Mouse (Mus musculus) neural tube, embryonic 13.5 days (tissue): ENCODE results near the gene Aipl1. TPM values are rescaled to one million over a fixed set of nuclear protein-coding genes. Genes with fewer than 3 reads are reported as not detected.

Experiments used
- ATAC-seq: fragments of 200-750 bp; cut with Nextera tagmentation; 2 replicates; pipeline ENCODE4 v1.8.0; 2017; ENCODE audit warnings: low read depth, mild to moderate bottlenecking, moderate TSS enrichment, moderate library complexity
- H3K27ac ChIP-seq: fragments of 300-500 bp; sonication (generic); replicated peaks from 2 replicates; pipeline ENCODE4 v1.5.1; 2015; ENCODE audit warnings: moderate library complexity, mild to moderate bottlenecking, inconsistent platforms
- H3K27me3 ChIP-seq: fragments of 300-500 bp; sonication (generic); 2 replicates; pipeline ENCODE4 v1.6.1; 2015; ENCODE audit warnings: mild to moderate bottlenecking, inconsistent platforms
- H3K36me3 ChIP-seq: fragments of 300-500 bp; sonication (generic); 2 replicates; pipeline ENCODE4 v1.6.1; 2015; ENCODE audit warnings: mild to moderate bottlenecking, inconsistent platforms
- H3K4me1 ChIP-seq: fragments of 300-500 bp; sonication (generic); replicated peaks from 2 replicates; pipeline ENCODE4 v1.6.1; 2015; ENCODE audit warnings: inconsistent platforms
- H3K4me2 ChIP-seq: fragments of 300-500 bp; sonication (generic); 2 replicates; pipeline ENCODE4 v1.6.1; 2015; ENCODE audit warnings: inconsistent platforms, mild to moderate bottlenecking, moderate library complexity
- H3K4me3 ChIP-seq: fragments of 300-500 bp; sonication (generic); 2 replicates; pipeline ENCODE4 v1.5.1; 2015; ENCODE audit warnings: mild to moderate bottlenecking, inconsistent platforms
- H3K9ac ChIP-seq: fragments of 300-500 bp; sonication (generic); 2 replicates; pipeline ENCODE4 v1.6.1; 2015; ENCODE audit warnings: moderate library complexity, mild to moderate bottlenecking, inconsistent platforms
- H3K9me3 ChIP-seq: fragments of 300-500 bp; sonication (generic); 2 replicates; pipeline ENCODE4 v1.6.1; 2016; ENCODE audit warnings: inconsistent platforms
- WGBS: fragments of 180-500 bp; shearing (Covaris S2); methylation state at CpG from one replicate; pipeline ENCODE4 v1.1.7; 2015; 5-methylcytosine and 5-hydroxymethylcytosine counted together
- polyA plus RNA-seq: library from polyadenylated mRNA; unstranded; fragments of >200 nt; fragmentation: Nextera tagmentation; extraction: Ambion mirVana; gene quantifications from 2 replicates; pipeline ENCODE4 v1.2.1, GENCODE M21; 2015

Gene Aipl1
- 0.32 and 0.39 TPM in 2 replicates for polyA plus RNA-seq

DNA sequence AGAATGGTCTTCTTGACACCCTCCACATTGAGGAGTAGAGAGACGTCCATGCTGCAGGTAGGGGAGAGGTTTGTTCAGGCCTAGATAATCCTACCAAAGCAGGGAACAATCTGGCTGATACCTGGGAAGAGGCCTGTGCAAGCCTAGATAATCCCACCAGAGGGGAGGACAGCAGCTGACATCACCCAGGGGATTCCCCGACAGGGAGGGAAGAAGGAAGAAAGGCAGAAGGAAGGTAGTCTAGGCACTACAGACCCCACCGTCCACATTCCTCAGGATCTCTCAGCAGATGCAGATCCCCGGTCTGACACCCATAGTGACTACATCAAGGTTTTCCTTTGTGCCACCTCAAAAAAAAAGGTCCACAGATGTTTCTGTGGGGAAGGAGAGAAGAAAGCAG is at the start of gene Aipl1:
Aipl1 (minus strand) TSS at position 101 of the 400 bp plus-strand sequence.
- Histone ChIP-seq H3K9ac (0 out of 2 replicates have a peak within 1 kb of the TSS, but pooled peaks have one; percentile 22), H3K27ac (no peak within 1 kb of the TSS), H3K27me3 (no peaks in the 10 kb centered on the region), H3K9me3 (no peaks in the 10 kb centered on the region), H3K4me1 (peaks cover 41% of the 10 kb centered on the region), H3K4me3 (no peak within 1 kb of the TSS), H3K36me3 (no peaks in the 10 kb centered on the region), H3K4me2 (no peak within 1 kb of the TSS)
- no peak for ATAC-seq
- whole genome bisulfite sequencing: 74% methylated on average over 4 of the region's 4 CpGs

GRCm38 (mm10) chr11:72086251-72087046 is 49.1 kb upstream of the Aipl1 start:
- Histone ChIP-seq H3K27ac (peak overlapping the region; percentile 91), H3K4me3 (no peak overlapping the region), H3K27me3 (no peaks in the 10 kb centered on the region), H3K4me2 (no peak overlapping the region), H3K9ac (peak overlapping the region; percentile 28; the same call in 1 of the 2 replicates), H3K36me3 (no peaks in the 10 kb centered on the region), H3K9me3 (no peaks in the 10 kb centered on the region), H3K4me1 (peaks cover 41% of the 10 kb centered on the region)
- peak; percentile 92 for ATAC-seq
- 14% methylated on average over 11 of the region's 11 CpGs for WGBS

- WGBS: 93% methylated on average over 15 of the region's 15 CpGs
- ATAC-seq: no peak
- no peak overlapping the region for H3K9ac ChIP-seq
- peaks cover 38% of the 10 kb centered on the region for H3K4me1 ChIP-seq
- no peak overlapping the region for H3K4me3 ChIP-seq
- H3K27ac ChIP-seq: no peak overlapping the region
- H3K9me3 ChIP-seq: no peaks in the 10 kb centered on the region
- no peak overlapping the region for H3K4me2 ChIP-seq
- no peaks in the 10 kb centered on the region for H3K36me3 ChIP-seq
- no peaks in the 10 kb centered on the region for H3K27me3 ChIP-seq
These were observed 47.0 kb upstream of the Aipl1 start for GRCm38 (mm10) chr11:72084337-72084736.

DNA sequence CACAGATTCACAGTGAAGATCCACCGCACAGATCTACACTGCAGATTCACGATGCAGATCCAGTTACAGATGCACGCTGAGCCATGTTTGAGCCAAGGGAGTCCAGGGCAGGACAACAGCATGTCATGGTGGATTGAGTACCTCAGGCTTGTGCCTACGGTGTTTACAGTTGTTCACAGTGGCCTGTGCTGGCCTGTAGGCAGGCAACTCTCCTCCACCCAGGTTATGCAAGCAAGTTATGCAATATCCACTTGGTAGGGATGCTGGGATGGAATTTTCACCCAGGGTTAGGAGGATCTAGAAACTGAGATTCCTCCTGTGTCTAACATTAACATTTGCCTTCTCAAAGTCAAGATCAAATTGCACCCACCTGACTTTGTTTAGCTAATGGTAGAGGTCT is 45.3 kb upstream of the Aipl1 start:
- no peak for ATAC-seq
- no peaks in the 10 kb centered on the region for H3K36me3 ChIP-seq
- no peak overlapping the region for H3K4me2 ChIP-seq
- no peaks in the 10 kb centered on the region for H3K27me3 ChIP-seq
- no peaks in the 10 kb centered on the region for H3K9me3 ChIP-seq
- no peak overlapping the region for H3K9ac ChIP-seq
- H3K27ac ChIP-seq: no peak overlapping the region
- no peak overlapping the region for H3K4me3 ChIP-seq
- WGBS: 90% methylated on average over 4 of the region's 4 CpGs
- peaks cover 27% of the 10 kb centered on the region for H3K4me1 ChIP-seq

DNA sequence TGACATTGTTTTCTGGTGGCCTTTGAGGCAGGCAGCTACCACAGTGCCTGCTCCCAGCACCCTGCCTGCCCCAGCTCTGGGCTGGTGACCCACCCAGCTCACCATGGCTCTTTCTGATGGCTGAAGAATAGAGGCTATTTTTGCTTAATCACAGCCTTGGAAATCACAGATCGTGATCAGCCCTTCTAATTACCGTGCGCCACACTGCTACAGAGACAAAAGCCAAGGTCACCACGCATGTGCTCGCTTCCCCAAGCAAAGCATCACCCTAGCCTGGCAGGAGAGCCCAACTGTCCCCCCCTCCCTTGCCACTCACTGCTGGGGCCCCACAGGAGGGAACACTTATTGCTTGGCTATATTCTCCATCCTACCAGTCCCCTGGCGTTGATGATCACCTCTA is 43.2 kb upstream of the Aipl1 start:
- no peak overlapping the region for H3K4me2 ChIP-seq
- ATAC-seq: no peak
- WGBS: 70% methylated on average over 6 of the region's 6 CpGs
- H3K4me1 ChIP-seq: peaks cover 6% of the 10 kb centered on the region
- H3K4me3 ChIP-seq: no peak overlapping the region
- no peaks in the 10 kb centered on the region for H3K36me3 ChIP-seq
- H3K9ac ChIP-seq: no peak overlapping the region
- H3K9me3 ChIP-seq: no peaks in the 10 kb centered on the region
- H3K27ac ChIP-seq: no peak overlapping the region
- H3K27me3 ChIP-seq: no peaks in the 10 kb centered on the region

- ATAC-seq: no peak
- 44% methylated on average over 4 of the region's 4 CpGs for WGBS
These were observed 41.3 kb upstream of the Aipl1 start for GRCm38 (mm10) chr11:72078647-72079046.

GRCm38 (mm10) chr11:72078056-72078455 is 40.7 kb upstream of the Aipl1 start:
- ATAC-seq: no peak
- no peaks in the 10 kb centered on the region for H3K36me3 ChIP-seq
- H3K9ac ChIP-seq: no peak overlapping the region
- no peaks in the 10 kb centered on the region for H3K9me3 ChIP-seq
- no peaks in the 10 kb centered on the region for H3K27me3 ChIP-seq
- no peak overlapping the region for H3K4me3 ChIP-seq
- H3K4me2 ChIP-seq: no peak overlapping the region
- no peak overlapping the region for H3K27ac ChIP-seq
- no peaks in the 10 kb centered on the region; the same call in 1 of the 2 replicates for H3K4me1 ChIP-seq
- 47% methylated on average over 3 of the region's 3 CpGs for WGBS

More at GRCm38 (mm10) chr11:72078647-72079046, 41.3 kb upstream of the Aipl1 start:
- H3K27ac ChIP-seq: no peak overlapping the region
- H3K9me3 ChIP-seq: no peaks in the 10 kb centered on the region
- no peak overlapping the region for H3K9ac ChIP-seq
- no peaks in the 10 kb centered on the region; the same call in 1 of the 2 replicates for H3K4me1 ChIP-seq
- H3K27me3 ChIP-seq: no peaks in the 10 kb centered on the region
- no peak overlapping the region for H3K4me2 ChIP-seq
- no peak overlapping the region for H3K4me3 ChIP-seq
- H3K36me3 ChIP-seq: no peaks in the 10 kb centered on the region

DNA sequence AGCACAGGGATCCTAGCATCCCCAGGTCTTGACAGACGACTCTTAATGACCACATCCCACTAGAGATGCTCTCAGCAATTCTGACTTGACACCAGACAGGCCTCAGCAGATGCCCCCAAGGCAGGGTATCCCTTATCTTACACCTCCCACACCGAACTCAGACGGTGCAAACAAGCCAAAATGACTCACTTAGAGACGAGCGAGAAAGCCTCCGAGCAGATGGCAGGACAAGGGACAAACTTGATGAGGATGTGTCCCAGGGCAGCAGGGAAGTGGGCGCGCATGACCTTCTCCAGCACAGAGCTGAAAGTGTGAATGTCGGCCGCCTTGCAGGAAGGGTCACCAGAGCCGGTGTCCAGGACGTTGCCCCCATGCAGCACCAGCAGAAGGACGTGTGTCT is 36.9 kb upstream of the Aipl1 start:
- 87% methylated on average over 13 of the region's 13 CpGs for WGBS
- no peaks in the 10 kb centered on the region for H3K9me3 ChIP-seq
- H3K4me1 ChIP-seq: peaks cover 21% of the 10 kb centered on the region
- H3K4me3 ChIP-seq: no peak overlapping the region
- H3K27ac ChIP-seq: no peak overlapping the region
- H3K9ac ChIP-seq: no peak overlapping the region
- no peaks in the 10 kb centered on the region for H3K27me3 ChIP-seq
- H3K4me2 ChIP-seq: no peak overlapping the region
- H3K36me3 ChIP-seq: no peaks in the 10 kb centered on the region
- ATAC-seq: no peak

DNA sequence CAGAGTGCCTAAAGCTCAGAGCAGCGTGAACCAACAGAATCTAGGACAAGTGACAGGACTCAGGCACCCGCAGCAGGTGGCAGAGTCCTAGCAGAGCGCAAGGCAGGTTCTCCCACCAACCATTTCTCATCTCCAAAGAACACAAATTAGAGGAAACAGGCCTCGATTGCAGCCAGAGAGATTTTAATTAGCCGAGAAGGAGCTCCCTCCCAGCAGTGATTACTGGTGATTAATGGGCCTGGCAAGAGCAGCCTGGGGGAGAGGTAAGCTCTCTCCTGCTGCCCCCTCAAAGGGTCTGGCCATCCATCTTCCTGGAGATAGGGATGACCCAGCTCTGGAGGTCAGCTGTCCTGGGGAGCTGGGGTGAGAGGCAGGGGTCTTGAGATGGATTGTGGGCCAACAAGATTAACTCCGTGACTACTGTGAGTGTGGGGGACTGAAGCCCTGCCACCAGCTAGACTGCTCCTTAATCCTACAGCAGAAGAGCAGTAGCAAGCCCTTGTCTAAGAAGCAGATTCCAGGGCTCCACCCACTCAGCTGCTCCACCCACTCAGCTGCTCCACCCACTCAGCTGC is 35.1 kb upstream of the Aipl1 start:
- no peak overlapping the region for H3K4me2 ChIP-seq
- no peak for ATAC-seq
- 24% methylated on average over 6 of the region's 6 CpGs for WGBS
- no peak overlapping the region for H3K4me3 ChIP-seq
- H3K27ac ChIP-seq: no peak overlapping the region
- H3K9me3 ChIP-seq: no peaks in the 10 kb centered on the region
- H3K27me3 ChIP-seq: no peaks in the 10 kb centered on the region
- peaks cover 31% of the 10 kb centered on the region for H3K4me1 ChIP-seq
- no peak overlapping the region for H3K9ac ChIP-seq
- no peaks in the 10 kb centered on the region for H3K36me3 ChIP-seq

GRCm38 (mm10) chr11:72070733-72071132 is 33.4 kb upstream of the Aipl1 start:
- 75% methylated on average over 9 of the region's 9 CpGs for WGBS
- H3K4me3 ChIP-seq: no peak overlapping the region
- H3K4me2 ChIP-seq: no peak overlapping the region
- H3K36me3 ChIP-seq: no peaks in the 10 kb centered on the region
- H3K4me1 ChIP-seq: peaks cover 36% of the 10 kb centered on the region
- H3K27ac ChIP-seq: no peak overlapping the region
- H3K9ac ChIP-seq: no peak overlapping the region
- H3K27me3 ChIP-seq: no peaks in the 10 kb centered on the region
- no peaks in the 10 kb centered on the region for H3K9me3 ChIP-seq
- ATAC-seq: no peak

- Histone ChIP-seq H3K36me3 (peaks cover 7% of the 10 kb centered on the region; the same call in 1 of the 2 replicates), H3K4me2 (no peak overlapping the region), H3K4me1 (peaks cover 36% of the 10 kb centered on the region), H3K4me3 (no peak overlapping the region), H3K27me3 (no peaks in the 10 kb centered on the region), H3K9ac (no peak overlapping the region), H3K9me3 (peaks cover 12% of the 10 kb centered on the region; the same call in 1 of the 2 replicates), H3K27ac (peak overlapping the region; percentile 23; the same call in 1 of the 2 replicates)
- ATAC-seq: no peak
- WGBS: 52% methylated on average over 7 of the region's 7 CpGs
These were observed 30.7 kb upstream of the Aipl1 start for GRCm38 (mm10) chr11:72068026-72068425.

- Histone ChIP-seq H3K4me3 (no peak overlapping the region), H3K4me2 (no peak overlapping the region), H3K9ac (no peak overlapping the region), H3K27me3 (no peaks in the 10 kb centered on the region), H3K27ac (peak overlapping the region; percentile 23; the same call in 1 of the 2 replicates), H3K36me3 (peaks cover 7% of the 10 kb centered on the region; the same call in 1 of the 2 replicates), H3K9me3 (peaks cover 12% of the 10 kb centered on the region; the same call in 1 of the 2 replicates), H3K4me1 (peaks cover 34% of the 10 kb centered on the region)
- ATAC-seq: no peak
- 70% methylated on average over 5 of the region's 5 CpGs for WGBS
These were observed 30.0 kb upstream of the Aipl1 start for GRCm38 (mm10) chr11:72067326-72067725.
